Mouse (Mus musculus) heart, postnatal 25 days (tissue): ENCODE measurements around the gene Plb1. TPM values are rescaled to one million over a fixed set of nuclear protein-coding genes. Genes with fewer than 3 reads are reported as not detected.
A peak's percentile ranks its signal among the peaks of the same experiment; 100 is the strongest.

Experiments
- DNase-seq: peaks from one replicate; pipeline ENCODE4 v3.0.0; 2022; ENCODE audit warnings: low spot score
- intact Hi-C: fragments of 180-260 bp; cut with DNase I; formaldehyde crosslinking; loops from one replicate; pipeline ENCODE4 v1.15.1; 2025
- total RNA-seq, 2 experiments: library from RNA; stranded (reverse); gene quantifications; 2 replicates each; pipeline ENCODE4 v1.2.3; 2021

Plb1 gene
- total RNA-seq, 2 experiments from 2014 or later: 1.5 TPM

- intact Hi-C loops: no loop called here
- no peak for DNase-seq
Observed at GRCm38 (mm10) chr5:32240741-32241140, 8.2 kb downstream of the Plb1 start.

DNA sequence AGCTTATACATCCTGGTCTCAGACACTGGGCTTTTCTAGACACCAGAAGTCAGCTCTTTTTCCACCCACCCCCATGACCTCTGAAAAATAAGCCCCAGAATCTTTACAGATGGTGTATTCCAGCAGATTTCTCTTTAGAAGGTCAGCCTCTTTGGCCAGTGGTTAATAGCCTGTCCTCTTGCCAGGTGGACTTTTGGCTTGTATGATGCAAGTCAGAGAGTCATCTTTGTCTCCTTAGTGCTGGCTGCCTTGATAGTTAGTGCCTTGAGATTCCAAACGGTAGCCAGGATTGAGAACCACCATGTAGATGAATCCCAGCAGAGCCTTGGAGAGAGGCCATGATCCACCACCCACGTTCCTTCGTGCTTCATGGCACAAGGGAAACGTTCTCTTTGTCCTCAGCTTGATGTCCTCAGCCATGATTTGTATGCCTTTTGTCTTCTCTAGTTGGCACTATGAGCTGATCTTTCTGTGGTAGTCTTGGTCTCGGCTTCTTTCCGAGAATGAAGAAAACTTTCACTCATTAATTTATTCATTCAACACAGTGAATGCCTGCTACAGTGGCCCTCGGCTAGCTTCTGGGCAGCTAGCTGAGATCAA is 10.9 kb downstream of the Plb1 start:
- no peak for DNase-seq
- intact Hi-C loops: no loop called here

DNA sequence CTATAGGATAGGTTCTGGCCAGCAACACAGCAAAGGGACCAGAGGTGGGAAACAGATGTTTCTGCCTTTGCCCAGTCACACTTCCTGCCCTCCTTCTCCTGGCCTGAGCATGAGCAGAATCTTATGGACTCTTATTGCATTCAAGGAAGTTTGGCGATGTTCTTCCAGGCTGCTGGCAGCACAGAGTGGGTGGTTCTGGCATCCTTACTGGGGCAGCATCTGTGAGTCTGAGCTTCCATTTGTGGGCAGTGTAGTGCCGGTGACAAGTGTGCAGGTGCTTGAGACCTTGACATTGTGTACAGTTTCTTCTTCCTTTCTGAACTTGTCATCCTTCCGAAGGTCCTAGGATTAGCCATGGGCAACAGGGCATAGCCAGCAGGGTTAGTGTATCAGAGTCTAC is 12.9 kb downstream of the Plb1 start:
- no peak for DNase-seq
- intact Hi-C loops: no loop called here

DNA sequence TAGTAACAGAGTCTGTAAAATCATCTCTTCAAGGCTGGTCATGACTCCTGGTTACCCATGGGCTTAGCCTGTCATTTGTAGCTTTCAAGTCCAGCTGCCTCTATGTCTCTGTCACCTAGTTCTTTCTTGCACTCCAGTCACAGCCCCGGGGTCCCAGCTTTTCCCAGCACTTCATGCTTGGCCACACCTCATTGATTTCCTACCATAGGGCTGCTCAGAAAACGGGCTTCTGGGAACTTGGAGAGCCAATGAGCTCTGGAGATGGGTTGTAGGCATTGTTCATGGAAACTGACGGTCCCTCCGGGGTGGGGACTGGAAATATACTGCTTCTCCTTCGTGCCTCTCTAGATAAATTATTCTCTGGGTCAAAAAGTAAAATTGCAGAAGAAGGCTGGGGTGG is 28.2 kb downstream of the Plb1 start:
- intact Hi-C loops: no loop called here

GRCm38 (mm10) chr5:32261251-32261650 is 28.7 kb downstream of the Plb1 start:
- intact Hi-C loops: no loop called here

More for the DNA sequence above, 28.2 kb downstream of the Plb1 start:
- no peak for DNase-seq

GRCm38 (mm10) chr5:32262534-32262933 is 30.0 kb downstream of the Plb1 start:
- intact Hi-C loops: no loop called here
- DNase-seq: no peak

More at GRCm38 (mm10) chr5:32261251-32261650, 28.7 kb downstream of the Plb1 start:
- no peak for DNase-seq

GRCm38 (mm10) chr5:32272502-32272901 is 40.0 kb downstream of the Plb1 start:
- intact Hi-C loops: no loop called here

GRCm38 (mm10) chr5:32278000-32278694 is 45.6 kb downstream of the Plb1 start:
- DNase-seq: no peak
- intact Hi-C loops: no loop called here

More at GRCm38 (mm10) chr5:32272502-32272901, 40.0 kb downstream of the Plb1 start:
- peak; percentile 16 for DNase-seq

DNA sequence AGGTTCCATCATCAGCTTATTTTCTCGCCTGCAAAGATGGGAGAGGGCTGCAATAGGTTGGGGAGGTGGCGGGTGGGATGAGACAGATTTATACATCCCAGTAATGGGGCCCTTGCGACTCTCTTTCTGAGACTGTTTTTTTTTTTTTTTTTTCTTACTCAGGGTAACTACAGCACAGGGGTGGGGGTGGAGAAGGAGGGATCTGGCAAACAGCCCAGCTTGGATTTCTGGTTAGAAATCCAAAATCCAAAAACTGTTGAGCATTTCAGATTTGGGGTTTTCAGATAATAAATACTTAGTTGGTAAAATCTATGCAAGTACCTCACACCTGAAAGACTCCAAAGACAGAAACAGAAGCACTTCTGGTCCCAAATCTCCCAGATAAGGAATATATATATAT is 47.6 kb downstream of the Plb1 start:
- no peak for DNase-seq
- intact Hi-C loops: no loop called here

DNA sequence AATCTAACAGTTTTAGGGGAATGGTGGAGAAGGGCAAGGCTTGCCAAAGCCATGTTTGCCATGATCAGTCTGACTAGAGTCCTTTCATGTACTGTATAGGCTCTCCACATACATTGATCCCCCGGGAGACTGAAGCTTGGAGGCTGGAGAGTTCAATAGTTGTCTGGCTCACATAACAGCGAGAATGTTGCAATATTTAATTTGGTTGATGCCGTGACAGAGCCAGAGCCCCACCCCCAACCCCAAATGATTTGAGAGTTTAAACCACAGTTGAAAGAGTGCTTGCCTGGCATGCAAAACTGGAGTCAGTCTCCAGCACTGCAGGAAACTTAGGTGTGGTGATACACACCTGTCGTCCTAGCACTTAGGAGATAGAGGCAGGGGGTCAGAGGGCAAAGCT is 49.8 kb downstream of the Plb1 start:
- no peak for DNase-seq
- intact Hi-C loops: no loop called here

DNA sequence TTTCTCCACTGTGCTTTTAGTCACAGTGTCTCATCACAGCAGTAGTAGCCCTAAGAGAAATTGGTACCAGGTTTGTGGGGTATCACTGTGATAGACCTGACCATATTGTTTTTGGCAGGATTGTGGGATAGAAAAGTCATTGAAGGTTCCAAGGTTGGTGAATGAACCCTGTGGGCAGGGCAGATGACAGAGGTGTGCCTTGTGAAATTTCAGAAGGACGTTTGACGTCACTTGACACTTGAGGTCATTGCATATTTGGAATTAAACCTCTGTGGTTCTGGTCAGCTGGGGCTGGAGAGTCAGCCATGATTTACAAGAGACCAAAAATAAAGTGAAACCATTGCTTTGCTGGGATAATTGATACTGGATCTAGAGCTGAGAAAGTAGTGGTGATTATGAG is 50.9 kb downstream of the Plb1 start:
- DNase-seq: no peak
- intact Hi-C loops: no loop called here

DNA sequence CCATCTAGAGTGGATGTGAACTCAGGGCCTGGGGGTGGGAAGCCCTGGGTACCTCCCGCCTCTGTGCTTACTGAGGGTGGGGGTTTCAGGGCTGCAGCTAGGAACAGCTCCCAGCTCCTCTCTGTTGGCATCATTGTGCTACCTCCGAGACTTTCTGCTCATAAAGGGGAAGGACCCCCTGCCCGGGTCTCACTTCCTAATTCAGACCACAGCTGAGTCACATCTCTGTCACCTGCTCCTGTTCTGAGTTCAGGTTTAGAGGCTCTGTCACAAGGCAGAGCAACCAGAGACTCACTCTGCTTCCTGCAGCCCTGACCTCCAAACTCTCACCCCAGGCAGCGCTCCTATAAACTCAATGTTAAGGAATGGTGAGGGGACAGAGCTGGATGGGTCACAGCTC is 53.8 kb downstream of the Plb1 start:
- DNase-seq: no peak
- intact Hi-C loops: no loop called here

- DNase-seq: no peak
- intact Hi-C loops: no loop called here
Observed at GRCm38 (mm10) chr5:32288021-32288420, 55.5 kb downstream of the Plb1 start.

DNA sequence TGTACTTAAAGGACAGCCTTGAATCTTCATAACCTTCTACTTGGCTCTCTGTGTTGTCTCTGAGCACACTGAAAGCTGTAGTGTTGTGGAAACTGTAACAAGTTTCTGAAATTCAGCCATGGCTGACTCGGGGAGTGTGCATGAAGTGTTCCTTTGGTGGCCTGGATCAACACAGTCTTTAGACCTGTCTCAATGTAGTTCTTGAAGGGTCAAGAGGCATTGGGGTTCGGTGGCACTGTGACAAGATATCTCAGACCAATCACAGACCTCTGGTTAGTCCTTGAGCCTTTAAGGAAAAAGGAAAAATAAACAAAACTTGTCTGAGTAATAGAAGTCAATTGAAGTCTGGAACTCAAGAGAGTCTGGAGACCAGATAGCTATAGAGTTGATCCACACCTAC is 58.8 kb downstream of the Plb1 start:
- intact Hi-C loops: loop anchor here (5.0 kb wide), 1 partner anchor 74 kb away; no protein-coding TSS in a partner anchor
- no peak for DNase-seq

DNA sequence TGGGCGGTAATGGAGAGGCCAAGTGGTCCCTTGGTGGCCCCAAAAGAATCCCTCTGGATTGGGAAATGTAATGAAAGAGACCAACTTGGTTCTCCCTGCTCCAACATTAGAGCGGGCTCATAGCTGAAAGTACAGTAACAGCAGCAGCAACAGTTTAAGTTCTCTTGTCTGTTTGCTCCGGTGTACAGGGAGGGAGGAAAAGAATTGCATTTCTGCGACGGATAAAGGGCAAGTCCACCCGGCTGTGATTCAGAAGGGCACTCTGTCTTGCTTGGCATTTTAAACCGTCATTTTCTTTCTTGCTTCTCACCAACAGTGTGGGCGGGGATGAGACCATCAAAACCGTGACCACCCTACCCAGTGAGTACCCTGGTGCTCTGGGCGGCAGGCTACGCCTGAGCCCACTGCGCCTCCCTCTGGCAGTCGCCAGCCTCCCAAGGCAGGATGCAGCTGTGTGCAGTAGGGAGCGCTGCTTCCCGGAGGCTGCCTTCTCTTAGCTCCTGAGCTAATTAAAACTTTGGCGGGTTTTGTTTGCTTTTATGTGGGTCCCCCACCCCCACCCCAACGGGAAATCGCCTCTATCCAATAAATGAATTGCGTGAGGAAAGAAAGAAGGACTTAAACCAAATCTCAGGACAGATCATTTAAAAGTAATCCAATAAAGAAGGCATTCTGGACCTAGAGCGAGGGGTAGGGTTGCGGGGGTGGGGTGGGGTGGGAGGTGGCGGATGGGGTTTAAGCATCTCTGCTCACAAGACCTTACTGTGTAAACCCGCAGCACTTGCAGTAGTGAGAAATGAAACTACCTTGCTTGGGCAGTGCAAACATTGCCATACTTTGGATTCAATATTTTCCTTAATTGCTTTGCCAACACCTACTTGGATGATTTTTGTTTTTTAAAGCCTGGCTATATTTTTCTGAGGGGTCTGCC is 70.7 kb downstream of the Plb1 start:
- peak; percentile 22 for DNase-seq

DNA sequence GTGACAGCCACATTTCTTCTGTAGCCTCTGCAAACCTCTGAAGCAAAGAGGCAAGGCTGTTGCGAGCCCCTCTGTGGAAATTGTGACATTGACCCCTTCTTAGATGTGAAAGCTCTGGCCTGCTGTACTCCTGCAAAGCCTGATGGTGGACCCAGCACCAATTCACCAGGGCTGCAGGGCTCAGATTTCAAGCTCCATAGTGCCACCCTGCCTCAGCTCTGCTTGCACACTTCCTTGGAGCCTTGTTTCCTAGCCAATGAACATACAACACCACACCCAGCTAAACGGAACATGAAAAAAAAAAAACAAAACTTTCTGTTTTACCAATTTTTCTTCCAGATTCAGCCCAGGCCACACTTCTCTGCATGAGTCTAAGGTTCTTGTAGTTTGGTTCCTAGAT is 74.6 kb downstream of the Plb1 start:
- intact Hi-C loops: no loop called here
- no peak for DNase-seq

More for the DNA sequence above, 70.7 kb downstream of the Plb1 start:
- intact Hi-C loops: no loop called here

DNA sequence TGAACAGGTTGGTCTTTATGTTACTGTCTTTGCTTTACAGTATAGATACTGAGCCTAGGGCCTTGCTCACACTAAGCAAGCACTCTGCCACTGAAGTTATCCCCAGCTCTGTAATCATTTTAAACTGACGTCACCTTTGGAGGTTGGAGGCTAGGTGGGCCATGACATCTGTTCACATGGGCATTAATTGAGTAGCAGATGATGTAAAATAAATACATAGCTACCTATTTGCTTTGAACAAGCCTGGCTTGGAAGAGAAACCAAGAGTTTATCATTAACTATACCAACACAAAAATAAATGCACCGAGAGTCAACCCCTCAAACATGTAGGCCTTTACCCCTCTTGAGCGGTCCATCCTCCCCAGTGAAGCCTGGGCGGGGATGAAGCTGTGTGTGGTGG is 76.1 kb downstream of the Plb1 start:
- DNase-seq: no peak
- intact Hi-C loops: no loop called here

DNA sequence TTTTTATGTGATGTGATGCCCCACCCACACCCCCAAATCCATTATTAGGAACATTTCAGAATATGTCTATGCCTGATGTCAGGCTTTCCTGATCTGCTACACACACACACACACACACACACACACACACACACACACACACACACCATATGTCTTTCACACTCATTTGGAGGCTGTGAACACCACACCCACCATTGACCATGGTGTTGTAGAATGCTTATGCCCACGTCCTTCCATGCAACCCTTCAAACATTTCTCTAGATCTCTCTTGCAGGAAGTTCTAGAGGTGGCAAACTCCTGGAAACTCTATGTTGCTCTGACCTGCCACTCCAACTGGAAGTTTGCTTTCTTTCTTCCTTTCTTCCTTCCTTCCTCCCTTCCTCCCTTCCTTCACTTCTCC is 77.2 kb downstream of the Plb1 start:
- intact Hi-C loops: no loop called here
- DNase-seq: no peak

GRCm38 (mm10) chr5:32310802-32311201 is 78.3 kb downstream of the Plb1 start:
- DNase-seq: no peak
- intact Hi-C loops: no loop called here

DNA sequence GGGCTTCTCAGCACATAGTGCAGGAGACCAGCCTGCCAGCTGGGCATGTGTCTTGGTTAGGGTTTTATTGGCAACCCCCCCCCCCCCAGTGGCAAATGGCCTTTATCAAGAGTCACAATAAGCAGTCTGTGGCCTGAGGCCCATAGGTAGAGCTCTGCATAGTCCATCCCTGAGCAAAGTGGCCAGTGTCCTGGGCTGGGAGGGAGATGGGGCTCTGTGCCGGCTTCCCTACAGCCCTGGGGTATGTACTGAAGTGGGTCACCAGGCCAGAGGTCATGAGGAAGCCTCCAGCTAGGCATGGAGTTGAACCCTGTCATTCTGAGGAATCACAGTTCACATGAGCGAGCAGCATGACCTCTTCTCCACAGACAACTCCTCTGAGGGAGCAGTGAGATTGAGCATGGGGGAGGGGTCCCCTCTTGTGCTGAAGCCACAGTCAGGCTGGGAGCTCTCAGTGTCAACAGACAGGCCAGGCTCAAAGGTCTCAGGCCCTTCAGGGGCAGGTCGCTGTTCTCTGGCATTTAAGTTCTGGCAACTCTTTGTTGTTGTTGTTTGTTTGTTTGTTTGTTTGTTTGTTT is 79.2 kb downstream of the Plb1 start:
- intact Hi-C loops: no loop called here
- DNase-seq: no peak
